Mouse (Mus musculus) kidney, adult 2 months (tissue): ENCODE results near the gene Olfr1275. TPM values are rescaled to one million over a fixed set of nuclear protein-coding genes. Genes with fewer than 3 reads are reported as not detected.

Source experiments
- DNase-seq: peaks from one replicate; pipeline ENCODE4 v3.0.0; 2021
- H3K27ac ChIP-seq: fragments of 200-500 bp; 2 replicates; pipeline ENCODE4 v1.5.1; 2012; ENCODE audit warnings: low read depth, low read length, control low read depth, inconsistent platforms; ENCODE audit not compliant: insufficient read depth
- H3K27me3 ChIP-seq: fragments of 200-500 bp; replicated peaks from 2 replicates; pipeline ENCODE4 v1.6.1; 2012; ENCODE audit warnings: mild to moderate bottlenecking, moderate library complexity, low read length, inconsistent platforms; ENCODE audit not compliant: control insufficient read depth, insufficient read depth
- H3K36me3 ChIP-seq: fragments of 200-500 bp; 2 replicates; pipeline ENCODE4 v1.6.1; 2012; ENCODE audit warnings: mild to moderate bottlenecking, moderate library complexity, low read length, inconsistent platforms; ENCODE audit not compliant: control insufficient read depth, insufficient read depth
- H3K4me1 ChIP-seq: fragments of 200-500 bp; 2 replicates; pipeline ENCODE4 v1.6.1; 2011; ENCODE audit warnings: low read length; ENCODE audit not compliant: control insufficient read depth, insufficient read depth
- H3K4me3 ChIP-seq: fragments of 200-500 bp; 2 replicates; pipeline ENCODE4 v1.5.1; 2011; ENCODE audit warnings: mild to moderate bottlenecking, low read depth, low read length, control low read depth; ENCODE audit not compliant: insufficient read depth
- CTCF ChIP-seq: fragments of 200-500 bp; conservative IDR thresholded peaks from 2 replicates; pipeline ENCODE4 v1.5.1; 2011; ENCODE audit warnings: low read depth, mild to moderate bottlenecking, control low read depth, low read length, moderate library complexity, mixed read lengths; ENCODE audit not compliant: insufficient read depth, insufficient read length
- POLR2A ChIP-seq: fragments of 200-500 bp; IDR thresholded peaks from one replicate; pipeline ENCODE4 v1.6.1; 2011; ENCODE audit warnings: low read depth, low read length, control low read depth
- WGBS: fragments of 180-500 bp; shearing (Covaris S2); methylation state at CpG from one replicate; pipeline ENCODE4 v1.1.7; 2018; 5-methylcytosine and 5-hydroxymethylcytosine counted together
- polyA plus RNA-seq: library from polyadenylated mRNA; depleted of rRNA; stranded (reverse); fragments of >200 nt; gene quantifications from 2 replicates; pipeline ENCODE4 v1.2.3, GENCODE M21; 2012; rRNA removed

The Olfr1275 gene
- not detected in 2 replicates for polyA plus RNA-seq

DNA sequence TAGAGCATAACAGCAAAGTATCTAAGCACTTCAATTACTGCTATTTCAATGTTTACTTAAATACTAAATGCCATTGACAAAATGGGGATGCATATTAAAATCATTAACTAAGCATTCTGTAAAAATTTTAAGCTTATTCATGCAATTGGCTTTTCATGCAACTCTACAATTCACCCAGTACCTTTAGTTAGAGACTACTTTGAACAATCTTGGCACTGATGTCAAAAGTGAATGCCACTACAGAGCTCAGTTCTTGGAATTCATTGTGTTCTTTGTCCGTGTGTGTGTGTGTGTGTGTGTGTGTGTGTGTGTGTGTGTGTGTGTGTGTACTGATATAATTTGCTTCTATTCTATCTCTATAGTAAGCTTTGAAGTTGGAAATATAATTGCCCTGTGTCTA is at the start of gene Olfr1275:
Gene Olfr1275, minus strand, starts transcription at position 101 of the 400 bp plus-strand sequence.
- Histone ChIP-seq H3K4me3 (no peak within 1 kb of the TSS), H3K27ac (no peak within 1 kb of the TSS), H3K27me3 (no peaks in the 10 kb centered on the region), H3K36me3 (no peaks in the 10 kb centered on the region), H3K4me1 (no peaks in the 10 kb centered on the region)
- TF ChIP-seq CTCF (no peak), POLR2A (no peak)
- WGBS = 88% methylated on average over 1 of the region's 1 CpGs
- DNase-seq = no peak

DNA sequence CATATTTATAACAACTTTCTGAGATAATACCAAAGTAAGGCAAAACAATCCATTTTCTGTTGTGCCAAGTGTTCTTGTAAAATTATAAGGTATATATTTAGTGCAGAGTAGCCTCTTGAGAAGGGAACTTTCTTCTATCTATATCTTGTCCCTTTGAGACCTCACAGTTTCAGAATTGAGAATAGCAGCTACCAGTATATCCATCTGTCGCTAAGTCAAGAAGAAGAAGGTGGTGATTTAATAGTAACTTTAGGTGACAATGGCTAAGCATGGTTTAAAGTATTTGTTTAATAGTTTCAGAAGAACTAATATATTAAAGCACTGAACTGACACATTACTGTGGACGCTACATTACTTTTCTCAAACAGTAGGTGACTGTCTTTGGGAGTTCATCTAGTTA is 38.9 kb upstream of the Olfr1275 start, which contains the start of gene Olfr1277:
Gene Olfr1277, minus strand, starts transcription at position 101 of the 400 bp plus-strand sequence.
- WGBS = 44% methylated on average over 2 of the region's 2 CpGs
- Histone ChIP-seq H3K4me3 (no peak within 1 kb of the TSS), H3K36me3 (no peaks in the 10 kb centered on the region), H3K27me3 (no peaks in the 10 kb centered on the region), H3K27ac (no peak within 1 kb of the TSS), H3K4me1 (no peaks in the 10 kb centered on the region)
- DNase-seq = no peak
- TF ChIP-seq CTCF (no peak), POLR2A (no peak)

DNA sequence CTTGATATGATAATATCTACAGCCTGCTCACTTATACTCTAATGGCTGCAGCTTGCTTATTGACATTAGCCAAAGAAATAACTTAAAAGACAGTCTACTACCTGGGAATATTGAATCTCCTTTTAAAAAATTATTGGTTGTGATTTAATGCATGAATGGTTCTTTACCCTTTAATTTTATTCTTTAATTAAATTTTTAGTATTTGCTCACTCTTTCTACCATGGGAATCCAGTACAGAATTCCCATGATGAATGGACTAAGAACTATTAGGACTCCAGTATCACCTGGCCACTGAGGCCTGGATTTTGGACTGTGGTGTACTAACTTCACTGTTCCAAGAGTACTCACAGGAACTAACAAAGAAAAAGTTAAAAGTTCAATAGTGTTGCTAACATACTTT is 19.1 kb upstream of the Olfr1275 start, which contains the start of gene Olfr1276:
Gene Olfr1276, plus strand, starts transcription at position 301 of the 400 bp plus-strand sequence.
- Histone ChIP-seq H3K4me1 (no peaks in the 10 kb centered on the region), H3K36me3 (no peaks in the 10 kb centered on the region), H3K4me3 (no peak within 1 kb of the TSS), H3K27me3 (no peaks in the 10 kb centered on the region; the same call in 1 of the 2 replicates), H3K27ac (no peak within 1 kb of the TSS)
- TF ChIP-seq POLR2A (no peak), CTCF (no peak)
- DNase-seq = no peak

DNA sequence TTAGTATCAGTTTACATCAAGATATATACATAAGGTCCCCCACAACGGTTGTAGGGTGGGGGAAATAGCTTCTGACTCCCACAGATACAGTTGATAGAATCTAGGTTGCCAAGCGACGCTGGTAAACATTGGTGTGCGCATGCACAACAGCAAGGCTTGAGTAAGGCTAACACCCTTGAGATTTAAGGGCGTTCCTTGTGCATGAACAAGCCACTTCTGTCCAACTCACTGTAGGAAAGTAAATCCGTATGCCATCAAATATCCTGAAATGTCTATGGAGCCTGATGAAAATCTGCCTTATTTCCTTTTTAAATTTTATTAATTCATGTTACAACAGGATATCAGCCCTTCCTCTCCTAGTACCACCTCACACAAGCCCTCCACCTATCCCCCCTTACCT is 5.6 kb downstream of the Olfr1275 start, which contains the start of gene 4930430A15Rik:
Gene 4930430A15Rik, minus strand, starts transcription at position 101 of the 400 bp plus-strand sequence.
- Histone ChIP-seq H3K4me1 (no peaks in the 10 kb centered on the region), H3K4me3 (no peak within 1 kb of the TSS), H3K36me3 (no peaks in the 10 kb centered on the region), H3K27ac (no peak within 1 kb of the TSS), H3K27me3 (no peaks in the 10 kb centered on the region)
- TF ChIP-seq POLR2A (no peak), CTCF (no peak)
- WGBS = 81% methylated on average over 6 of the region's 6 CpGs
- DNase-seq = no peak

DNA sequence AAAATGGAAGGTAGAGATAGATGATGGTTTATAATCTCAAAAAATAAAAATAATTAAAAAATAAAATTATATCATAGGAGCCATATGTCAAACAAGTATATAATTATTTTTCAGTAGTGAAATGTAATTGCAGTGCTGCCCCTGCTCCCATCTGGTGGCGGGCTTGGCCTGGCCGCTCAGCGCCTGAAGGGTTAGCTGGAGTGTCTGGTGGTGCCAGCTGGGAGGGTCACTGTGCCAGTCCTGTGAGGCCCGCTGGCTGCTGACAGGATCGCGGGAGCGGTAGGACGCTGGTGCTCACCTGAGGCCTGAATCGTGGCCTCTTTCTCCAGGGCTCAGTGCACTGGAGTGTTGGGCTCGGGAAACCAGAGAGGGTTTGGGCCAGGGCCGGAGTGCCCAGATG is 53.0 kb downstream of the Olfr1275 start:
- DNase-seq = no peak
- no peak overlapping the region for H3K27ac ChIP-seq
- TF ChIP-seq CTCF (no peak), POLR2A (no peak)

More for the DNA sequence above, 53.0 kb downstream of the Olfr1275 start:
- WGBS = 94% methylated on average over 11 of the region's 11 CpGs
- H3K4me1 ChIP-seq = no peaks in the 10 kb centered on the region
- no peaks in the 10 kb centered on the region for H3K36me3 ChIP-seq
- no peaks in the 10 kb centered on the region for H3K27me3 ChIP-seq
- H3K4me3 ChIP-seq = no peak overlapping the region

Other genes starting within 250 kb of the Olfr1275 start
- not detected in 2 replicates for gene Gm13941, start 129.3 kb downstream of the Olfr1275 start, polyA plus RNA-seq
- not detected in 2 replicates for gene Gm15130, start 82.3 kb downstream of the Olfr1275 start, polyA plus RNA-seq
- gene 4930430A15Rik, start 5.7 kb downstream of the Olfr1275 start, polyA plus RNA-seq = not detected in 2 replicates
- gene Olfr1276, start 19.2 kb upstream of the Olfr1275 start, polyA plus RNA-seq = not detected in 2 replicates
- not detected in 2 replicates for gene Olfr1277, start 38.8 kb upstream of the Olfr1275 start, polyA plus RNA-seq
- gene Olfr1278, start 54.9 kb upstream of the Olfr1275 start, polyA plus RNA-seq = not detected in 2 replicates
- gene Olfr1279, start 65.3 kb upstream of the Olfr1275 start, polyA plus RNA-seq = not detected in 2 replicates
- not detected in 2 replicates for gene Olfr1280, start 78.7 kb upstream of the Olfr1275 start, polyA plus RNA-seq
- gene Olfr1281, start 91.2 kb upstream of the Olfr1275 start, polyA plus RNA-seq = not detected in 2 replicates
- not detected in 2 replicates for gene Olfr1282, start 100.8 kb upstream of the Olfr1275 start, polyA plus RNA-seq
- gene Olfr1283, start 131.5 kb upstream of the Olfr1275 start, polyA plus RNA-seq = not detected in 2 replicates
- gene Olfr1284, start 140.2 kb upstream of the Olfr1275 start, polyA plus RNA-seq = not detected in 2 replicates
- gene Olfr1286, start 187.8 kb upstream of the Olfr1275 start, polyA plus RNA-seq = not detected in 2 replicates
- gene Olfr1287, start 213.9 kb upstream of the Olfr1275 start, polyA plus RNA-seq = not detected in 2 replicates
- not detected in 2 replicates for gene Olfr1288, start 238.8 kb upstream of the Olfr1275 start, polyA plus RNA-seq
- gene Olfr1289, start 245.5 kb upstream of the Olfr1275 start, polyA plus RNA-seq = not detected in 2 replicates